Mouse (Mus musculus) left cerebral cortex, postnatal 36 days (tissue): Measurements from ENCODE around the gene Cald1. TPM values are rescaled to one million over a fixed set of nuclear protein-coding genes. Genes with fewer than 3 reads are reported as not detected.
A peak's percentile ranks its signal among the peaks of the same experiment; 100 is the strongest.

Source experiments
- DNase-seq, 2 experiments: peaks; one replicate each; pipeline ENCODE4 v3.0.0; 2021 to 2022; ENCODE audit warnings: low spot score in 2 of 2, mixed read lengths in 1 of 2
- intact Hi-C: fragments of 180-260 bp; cut with DNase I; formaldehyde crosslinking; loops from one replicate; pipeline ENCODE4 v1.15.1; 2025
- total RNA-seq, 2 experiments: library from RNA; stranded (reverse); gene quantifications; 2 replicates each; pipeline ENCODE4 v1.2.3; 2021

Gene Cald1
- 10 to 100 TPM; 23.6 to 25.6 TPM for total RNA-seq

- DNase-seq = no peak
- intact Hi-C loops = no loop called here
These were observed at the start of gene Cald1 for GRCm38 (mm10) chr6:34598121-34599065. TSS of gene Cald1 (plus strand) at chr6:34598500.

- DNase-seq = no peak
- intact Hi-C loops = no loop called here
These were observed 49.3 kb upstream of the Cald1 start for GRCm38 (mm10) chr6:34549017-34549416.

- intact Hi-C loops = no loop called here
- no peak for DNase-seq
These were observed 45.7 kb upstream of the Cald1 start for GRCm38 (mm10) chr6:34552489-34553157.

GRCm38 (mm10) chr6:34554291-34554997 lies 43.9 kb upstream of the Cald1 start:
- DNase-seq = no peak
- intact Hi-C loops = no loop called here

GRCm38 (mm10) chr6:34559521-34559920 lies 38.8 kb upstream of the Cald1 start:
- intact Hi-C loops = no loop called here
- no peak for DNase-seq

GRCm38 (mm10) chr6:34565176-34565880 lies 33.0 kb upstream of the Cald1 start:
- intact Hi-C loops = no loop called here
- DNase-seq = no peak

GRCm38 (mm10) chr6:34567298-34567697 lies 31.0 kb upstream of the Cald1 start:
- intact Hi-C loops = no loop called here
- no peak for DNase-seq

- intact Hi-C loops = no loop called here
- no peak for DNase-seq
These were observed 18.7 kb upstream of the Cald1 start for GRCm38 (mm10) chr6:34579504-34580068.

GRCm38 (mm10) chr6:34583365-34583764 lies 14.9 kb upstream of the Cald1 start:
- intact Hi-C loops = no loop called here
- no peak for DNase-seq

- intact Hi-C loops = no loop called here
- peak; percentile 30 to 57 for DNase-seq
These were observed 10.2 kb upstream of the Cald1 start for GRCm38 (mm10) chr6:34588066-34588465.

GRCm38 (mm10) chr6:34590716-34591115 lies 7.6 kb upstream of the Cald1 start:
- no peak for DNase-seq
- intact Hi-C loops = no loop called here

- no peak for DNase-seq
- intact Hi-C loops = no loop called here
These were observed 4.9 kb upstream of the Cald1 start for GRCm38 (mm10) chr6:34593353-34593752.

GRCm38 (mm10) chr6:34597316-34597715 lies 984 bp upstream of the Cald1 start:
- intact Hi-C loops = no loop called here
- DNase-seq = no peak

GRCm38 (mm10) chr6:34599171-34599570 lies 871 bp downstream of the Cald1 start:
- intact Hi-C loops = no loop called here

GRCm38 (mm10) chr6:34599631-34600111 lies 1.4 kb downstream of the Cald1 start:
- no peak for DNase-seq
- intact Hi-C loops = no loop called here

More at GRCm38 (mm10) chr6:34599171-34599570, 871 bp downstream of the Cald1 start:
- DNase-seq = no peak

GRCm38 (mm10) chr6:34600850-34601249 lies 2.5 kb downstream of the Cald1 start:
- intact Hi-C loops = no loop called here

GRCm38 (mm10) chr6:34602091-34602490 lies 3.8 kb downstream of the Cald1 start:
- intact Hi-C loops = no loop called here
- DNase-seq = no peak

More at GRCm38 (mm10) chr6:34600850-34601249, 2.5 kb downstream of the Cald1 start:
- DNase-seq = no peak

- DNase-seq = no peak
- intact Hi-C loops = no loop called here
These were observed 8.1 kb downstream of the Cald1 start for GRCm38 (mm10) chr6:34606407-34606806.

GRCm38 (mm10) chr6:34608603-34609002 lies 10.3 kb downstream of the Cald1 start:
- intact Hi-C loops = no loop called here
- no peak for DNase-seq
